In genomic region chr7:19420821-19421636, GRCm38 (mm10) we compare ENCODE assay signal across 8 mouse cellular contexts. TPM values are rescaled to one million over a fixed set of nuclear protein-coding genes. Genes with fewer than 3 reads are reported as not detected.
DNase-seq lines count a peak whose midpoint lies in the region; ATAC-seq and TF ChIP-seq lines count a peak whose summit lies in the region.

No protein-coding gene starts in this region.

- no peak for TF ChIP-seq CTCF in heart, postnatal 0 days (IDR thresholded peaks at IDR 0.05; ENCODE audit: low read depth)
- no peak for TF ChIP-seq CTCF in stomach, postnatal 0 days (IDR thresholded peaks at IDR 0.05; ENCODE audit: low read depth)

- no peak overlapping the region for H3K9ac ChIP-seq in forebrain, embryonic 11.5 days (ENCODE audit: low read length)
- no peak overlapping the region for H3K9ac ChIP-seq in heart, postnatal 0 days (replicated peaks; ENCODE audit: low read depth, low read length)
- H3K9ac ChIP-seq in liver, embryonic 15.5 days = no peak overlapping the region
- H3K9ac ChIP-seq in neural tube, embryonic 12.5 days = 0 out of 2 replicates have a peak overlapping the region, but pooled peaks have one; percentile 33
- no peak overlapping the region for H3K9ac ChIP-seq in stomach, postnatal 0 days (ENCODE audit: low read length)

- no peaks in the 10 kb centered on the region for H3K9me3 ChIP-seq in forebrain, embryonic 11.5 days (ENCODE audit: control insufficient read depth, low read length)
- no peaks in the 10 kb centered on the region for H3K9me3 ChIP-seq in heart, postnatal 0 days (replicated peaks; ENCODE audit: control insufficient read depth, low read length)
- no peaks in the 10 kb centered on the region for H3K9me3 ChIP-seq in liver, embryonic 15.5 days (replicated peaks)
- H3K9me3 ChIP-seq in neural tube, embryonic 12.5 days = no peaks in the 10 kb centered on the region
- H3K9me3 ChIP-seq in stomach, postnatal 0 days (ENCODE audit: control insufficient read depth, low read length) = no peaks in the 10 kb centered on the region

- peak overlapping the region; percentile 59 for H3K4me2 ChIP-seq in forebrain, embryonic 11.5 days (ENCODE audit: low read depth, low read length, severe bottlenecking)
- peak overlapping the region; percentile 52 for H3K4me2 ChIP-seq in heart, postnatal 0 days (ENCODE audit: low read depth, low read length)
- H3K4me2 ChIP-seq in liver, embryonic 15.5 days = peak overlapping the region; percentile 65
- peak overlapping the region; percentile 70 for H3K4me2 ChIP-seq in neural tube, embryonic 12.5 days (replicated peaks)
- H3K4me2 ChIP-seq in stomach, postnatal 0 days (replicated peaks; ENCODE audit: low read depth) = peak overlapping the region; percentile 47

- H3K27me3 ChIP-seq in forebrain, embryonic 11.5 days (ENCODE audit: control insufficient read depth, insufficient read depth, low read length) = peaks cover 28% of the 10 kb centered on the region
- peaks cover 13% of the 10 kb centered on the region; the same call in 1 of the 2 replicates for H3K27me3 ChIP-seq in heart, postnatal 0 days (ENCODE audit: control insufficient read depth, insufficient read depth, low read length)
- peaks cover 71% of the 10 kb centered on the region for H3K27me3 ChIP-seq in liver, embryonic 15.5 days
- H3K27me3 ChIP-seq in neural tube, embryonic 12.5 days (replicated peaks) = peaks cover 41% of the 10 kb centered on the region
- H3K27me3 ChIP-seq in stomach, postnatal 0 days (ENCODE audit: control insufficient read depth, insufficient read depth, low read length) = no peaks in the 10 kb centered on the region

- 13% methylated on average over 43 of the region's 43 CpGs for WGBS in forebrain, embryonic 11.5 days
- 15% methylated on average over 43 of the region's 43 CpGs for WGBS in heart, postnatal 0 days
- WGBS in liver, embryonic 15.5 days (ENCODE audit: insufficient replicate concordance) = 12% methylated on average over 43 of the region's 43 CpGs
- 13% methylated on average over 43 of the region's 43 CpGs for WGBS in neural tube, embryonic 12.5 days
- 13% methylated on average over 43 of the region's 43 CpGs for WGBS in stomach, postnatal 0 days

- TF ChIP-seq EP300 in heart, postnatal 0 days (IDR thresholded peaks at IDR 0.05; ENCODE audit: low read depth) = 0 out of 2 replicates have a peak, but pooled peaks have one; percentile 17
- TF ChIP-seq EP300 in stomach, postnatal 0 days (optimal IDR thresholded peaks at IDR 0.05) = no peak

- peaks cover 4% of the 10 kb centered on the region for H3K4me1 ChIP-seq in forebrain, embryonic 11.5 days (replicated peaks; ENCODE audit: control insufficient read depth, insufficient read depth, low read length)
- H3K4me1 ChIP-seq in heart, postnatal 0 days (ENCODE audit: control insufficient read depth, insufficient read depth) = no peaks in the 10 kb centered on the region
- peaks cover 16% of the 10 kb centered on the region for H3K4me1 ChIP-seq in liver, embryonic 15.5 days (replicated peaks)
- H3K4me1 ChIP-seq in neural tube, embryonic 12.5 days = no peaks in the 10 kb centered on the region
- H3K4me1 ChIP-seq in stomach, postnatal 0 days (replicated peaks; ENCODE audit: control insufficient read depth, insufficient read depth) = no peaks in the 10 kb centered on the region

- no peak overlapping the region for H3K27ac ChIP-seq in forebrain, embryonic 11.5 days (ENCODE audit: low read depth, low read length)
- H3K27ac ChIP-seq in heart, postnatal 0 days (ENCODE audit: low read depth) = peak overlapping the region; percentile 22; the same call in 1 of the 2 replicates
- H3K27ac ChIP-seq in liver, embryonic 15.5 days (replicated peaks) = no peak overlapping the region
- H3K27ac ChIP-seq in neural tube, embryonic 12.5 days = no peak overlapping the region
- H3K27ac ChIP-seq in stomach, postnatal 0 days (replicated peaks) = no peak overlapping the region

- no peaks in the 10 kb centered on the region for H3K36me3 ChIP-seq in forebrain, embryonic 11.5 days (ENCODE audit: control insufficient read depth, insufficient read depth, low read length)
- H3K36me3 ChIP-seq in heart, postnatal 0 days (replicated peaks; ENCODE audit: control insufficient read depth, insufficient read depth, low read length) = peaks cover 38% of the 10 kb centered on the region
- 0 out of 2 replicates have a peak, but pooled peaks cover 3% of the 10 kb centered on the region for H3K36me3 ChIP-seq in liver, embryonic 15.5 days (replicated peaks)
- peaks cover 12% of the 10 kb centered on the region for H3K36me3 ChIP-seq in neural tube, embryonic 12.5 days
- H3K36me3 ChIP-seq in stomach, postnatal 0 days (ENCODE audit: control insufficient read depth, insufficient read depth, low read length) = peaks cover 4% of the 10 kb centered on the region; the same call in 1 of the 2 replicates

- H3K4me3 ChIP-seq in forebrain, embryonic 11.5 days (ENCODE audit: low read depth, low read length) = peak overlapping the region; percentile 30
- peak overlapping the region; percentile 33 for H3K4me3 ChIP-seq in heart, postnatal 0 days (ENCODE audit: low read depth, low read length)
- peak overlapping the region; percentile 26 for H3K4me3 ChIP-seq in liver, embryonic 15.5 days (replicated peaks)
- peak overlapping the region; percentile 38 for H3K4me3 ChIP-seq in neural tube, embryonic 12.5 days
- H3K4me3 ChIP-seq in stomach, postnatal 0 days (ENCODE audit: low read depth, low read length) = peak overlapping the region; percentile 22; the same call in 1 of the 2 replicates

- ATAC-seq in forebrain, embryonic 11.5 days (replicated peaks; ENCODE audit: low FRiP score) = peak; percentile 99
- peak; percentile 88 for ATAC-seq in heart, postnatal 0 days (ENCODE audit: insufficient read depth, low read depth)
- ATAC-seq in liver, embryonic 15.5 days (ENCODE audit: insufficient read depth) = peak; percentile 79
- ATAC-seq in neural tube, embryonic 12.5 days (ENCODE audit: low FRiP score, low read depth) = peak; percentile 97
- ATAC-seq in stomach, postnatal 0 days (ENCODE audit: low FRiP score, low TSS enrichment) = peak; percentile 95

- peak; percentile 40 to 61 for DNase-seq in CD8-positive naive resting alpha-beta T cell, adult 2 months (ENCODE audit: low read depth in 2 of 2, low spot score in 2 of 2)
- peak; percentile 82 for DNase-seq in c-Kit-positive CD71-positive TER-119-positive erythroid progenitor cells, embryonic 14.5 days (ENCODE audit: low spot score)
- DNase-seq in forebrain, embryonic 11.5 days (ENCODE audit: low spot score) = peak; percentile 92
- DNase-seq in heart, postnatal 0 days (ENCODE audit: low spot score) = peak; percentile 92
- peak; percentile 92 to 95 for DNase-seq in kidney, postnatal 4 days
- DNase-seq in stomach, postnatal 0 days (ENCODE audit: low spot score) = peak; percentile 94

RNA-seq across cellular contexts. Expression of gene Ckm, which starts 16.5 kb away (rescaled TPM):
- not detected in 2 replicates for polyA plus RNA-seq in forebrain, embryonic 11.5 days (2014; fragmentation: Nextera tagmentation; extraction: Ambion mirVana)
- total RNA-seq in heart, postnatal 0 days (2014; rRNA removed; ENCODE audit: low replicate concordance) = 4,715 and 5,632 TPM in 2 replicates
- 4,516 and 4,665 TPM in 2 replicates for polyA plus RNA-seq in heart, postnatal 0 days (2015; fragmentation: Nextera tagmentation; extraction: Ambion mirVana)
- polyA plus RNA-seq in liver, embryonic 15.5 days (2015; fragmentation: Nextera tagmentation; extraction: Ambion mirVana) = 32.2 and 49.9 TPM in 2 replicates
- 0.20 and 0.35 TPM in 2 replicates for polyA plus RNA-seq in neural tube, embryonic 12.5 days (2016; fragmentation: Nextera tagmentation; extraction: Ambion mirVana)
- 42.1 and 43.6 TPM in 2 replicates for polyA plus RNA-seq in stomach, postnatal 0 days (2015; fragmentation: Nextera tagmentation; extraction: Ambion mirVana)

RNA-seq across cellular contexts. Expression of gene Klc3, which starts 17.1 kb away (rescaled TPM):
- polyA plus RNA-seq in forebrain, embryonic 11.5 days (2014; fragmentation: Nextera tagmentation; extraction: Ambion mirVana) = 2.0 and 2.8 TPM in 2 replicates
- 0.31 TPM in 1 of 2 replicates, not detected in the other for total RNA-seq in heart, postnatal 0 days (2014; rRNA removed; ENCODE audit: low replicate concordance)
- 0.72 and 0.99 TPM in 2 replicates for polyA plus RNA-seq in heart, postnatal 0 days (2015; fragmentation: Nextera tagmentation; extraction: Ambion mirVana)
- 0.46 and 0.84 TPM in 2 replicates for polyA plus RNA-seq in liver, embryonic 15.5 days (2015; fragmentation: Nextera tagmentation; extraction: Ambion mirVana)
- polyA plus RNA-seq in neural tube, embryonic 12.5 days (2016; fragmentation: Nextera tagmentation; extraction: Ambion mirVana) = 3.9 and 6.4 TPM in 2 replicates
- polyA plus RNA-seq in stomach, postnatal 0 days (2015; fragmentation: Nextera tagmentation; extraction: Ambion mirVana) = 24.3 and 26.5 TPM in 2 replicates

RNA-seq across cellular contexts. Expression of gene Mark4, which starts 37.6 kb away (rescaled TPM):
- 11.0 and 13.2 TPM in 2 replicates for polyA plus RNA-seq in forebrain, embryonic 11.5 days (2014; fragmentation: Nextera tagmentation; extraction: Ambion mirVana)
- total RNA-seq in heart, postnatal 0 days (2014; rRNA removed; ENCODE audit: low replicate concordance) = 16.0 and 26.4 TPM in 2 replicates
- polyA plus RNA-seq in heart, postnatal 0 days (2015; fragmentation: Nextera tagmentation; extraction: Ambion mirVana) = 5.5 and 5.6 TPM in 2 replicates
- 1.2 and 1.6 TPM in 2 replicates for polyA plus RNA-seq in liver, embryonic 15.5 days (2015; fragmentation: Nextera tagmentation; extraction: Ambion mirVana)
- polyA plus RNA-seq in neural tube, embryonic 12.5 days (2016; fragmentation: Nextera tagmentation; extraction: Ambion mirVana) = 19.9 and 21.7 TPM in 2 replicates
- 5.2 and 5.3 TPM in 2 replicates for polyA plus RNA-seq in stomach, postnatal 0 days (2015; fragmentation: Nextera tagmentation; extraction: Ambion mirVana)

RNA-seq across cellular contexts. Expression of gene Ercc2, which starts 39.2 kb away (rescaled TPM):
- polyA plus RNA-seq in forebrain, embryonic 11.5 days (2014; fragmentation: Nextera tagmentation; extraction: Ambion mirVana) = 18.2 and 25.2 TPM in 2 replicates
- 20.4 and 30.8 TPM in 2 replicates for total RNA-seq in heart, postnatal 0 days (2014; rRNA removed; ENCODE audit: low replicate concordance)
- polyA plus RNA-seq in heart, postnatal 0 days (2015; fragmentation: Nextera tagmentation; extraction: Ambion mirVana) = 4.9 and 6.0 TPM in 2 replicates
- polyA plus RNA-seq in liver, embryonic 15.5 days (2015; fragmentation: Nextera tagmentation; extraction: Ambion mirVana) = 6.2 and 7.5 TPM in 2 replicates
- polyA plus RNA-seq in neural tube, embryonic 12.5 days (2016; fragmentation: Nextera tagmentation; extraction: Ambion mirVana) = 24.0 and 27.5 TPM in 2 replicates
- polyA plus RNA-seq in stomach, postnatal 0 days (2015; fragmentation: Nextera tagmentation; extraction: Ambion mirVana) = 6.0 and 6.4 TPM in 2 replicates

RNA-seq across cellular contexts. Expression of gene Exoc3l2, which starts 42.1 kb away (rescaled TPM):
- polyA plus RNA-seq in forebrain, embryonic 11.5 days (2014; fragmentation: Nextera tagmentation; extraction: Ambion mirVana) = 1.2 and 1.4 TPM in 2 replicates
- total RNA-seq in heart, postnatal 0 days (2014; rRNA removed; ENCODE audit: low replicate concordance) = 1.9 and 3.5 TPM in 2 replicates
- polyA plus RNA-seq in heart, postnatal 0 days (2015; fragmentation: Nextera tagmentation; extraction: Ambion mirVana) = 0.49 and 0.62 TPM in 2 replicates
- 0.85 and 1.2 TPM in 2 replicates for polyA plus RNA-seq in liver, embryonic 15.5 days (2015; fragmentation: Nextera tagmentation; extraction: Ambion mirVana)
- polyA plus RNA-seq in neural tube, embryonic 12.5 days (2016; fragmentation: Nextera tagmentation; extraction: Ambion mirVana) = 1.2 and 1.6 TPM in 2 replicates
- 0.97 and 1.1 TPM in 2 replicates for polyA plus RNA-seq in stomach, postnatal 0 days (2015; fragmentation: Nextera tagmentation; extraction: Ambion mirVana)

Comparison
In these comparisons a context has a peak if more than half of its experiments do, and no peak if none do; other contexts are left out.
1. RNA of gene Ckm, which starts 16.5 kb away (polyA plus RNA-seq): 4,516 to 4,665 TPM in heart, postnatal 0 days; 32.2 to 49.9 TPM in liver, embryonic 15.5 days, 42.1 to 43.6 TPM in stomach, postnatal 0 days, 0.20 to 0.35 TPM in neural tube, embryonic 12.5 days and not detected in forebrain, embryonic 11.5 days; every median in the first group is over 10 times any median in the second.
2. Peak in every context shown above with its lines, with median percentiles within 50 percentile points of each other: DNase-seq, ATAC-seq, H3K4me2 ChIP-seq and H3K4me3 ChIP-seq.